Mouse (Mus musculus): ENCODE results near the gene Hnrnpc. TPM values are rescaled to one million over a fixed set of nuclear protein-coding genes. Genes with fewer than 3 reads are reported as not detected.

Hnrnpc gene
- polyA plus RNA-seq (2012; ENCODE audit: insufficient read depth, insufficient read length, missing spikeins): 237 and 270 TPM in 2 replicates

GRCm38 (mm10) chr14:52103856-52104676 lies at the start of gene Hnrnpc:
TSS of gene Hnrnpc (minus strand) at chr14:52104028.
- Histone ChIP-seq H3K4me1 (ENCODE audit: control insufficient read depth, insufficient read depth, low read length) (peaks cover 30% of the 10 kb centered on the region), H3K27ac (ENCODE audit: insufficient read depth, low read depth, low read length) (peak within 1 kb of the TSS; percentile 96), H3K4me3 (ENCODE audit: insufficient read depth, low read length) (peak within 1 kb of the TSS; percentile 97)
- TF ChIP-seq POLR2A (IDR thresholded peaks at IDR 0.05; ENCODE audit: borderline replicate concordance, low read depth, low read length) (peak; percentile 29; the same call in 1 of the 2 replicates), CTCF (IDR thresholded peaks at IDR 0.05; ENCODE audit: low read depth, low read length) (no peak)

GRCm38 (mm10) chr14:52152613-52153012 lies 48.8 kb upstream of the Hnrnpc start:
- Histone ChIP-seq H3K4me1 (ENCODE audit: control insufficient read depth, insufficient read depth, low read length) (0 out of 2 replicates have a peak, but pooled peaks cover 3% of the 10 kb centered on the region), H3K4me3 (ENCODE audit: insufficient read depth, low read length) (no peak overlapping the region), H3K27ac (ENCODE audit: insufficient read depth, low read depth, low read length) (no peak overlapping the region)
- TF ChIP-seq POLR2A (IDR thresholded peaks at IDR 0.05; ENCODE audit: borderline replicate concordance, low read depth, low read length) (no peak), CTCF (IDR thresholded peaks at IDR 0.05; ENCODE audit: low read depth, low read length) (no peak)

GRCm38 (mm10) chr14:52152179-52152578 lies 48.4 kb upstream of the Hnrnpc start:
- Histone ChIP-seq H3K27ac (ENCODE audit: insufficient read depth, low read depth, low read length) (no peak overlapping the region), H3K4me1 (ENCODE audit: control insufficient read depth, insufficient read depth, low read length) (0 out of 2 replicates have a peak, but pooled peaks cover 3% of the 10 kb centered on the region), H3K4me3 (ENCODE audit: insufficient read depth, low read length) (no peak overlapping the region)
- TF ChIP-seq POLR2A (IDR thresholded peaks at IDR 0.05; ENCODE audit: borderline replicate concordance, low read depth, low read length) (no peak), CTCF (IDR thresholded peaks at IDR 0.05; ENCODE audit: low read depth, low read length) (no peak)

GRCm38 (mm10) chr14:52149888-52150287 lies 46.1 kb upstream of the Hnrnpc start:
- Histone ChIP-seq H3K4me1 (ENCODE audit: control insufficient read depth, insufficient read depth, low read length) (0 out of 2 replicates have a peak, but pooled peaks cover 3% of the 10 kb centered on the region), H3K27ac (ENCODE audit: insufficient read depth, low read depth, low read length) (no peak overlapping the region), H3K4me3 (ENCODE audit: insufficient read depth, low read length) (no peak overlapping the region)
- TF ChIP-seq POLR2A (IDR thresholded peaks at IDR 0.05; ENCODE audit: borderline replicate concordance, low read depth, low read length) (no peak), CTCF (IDR thresholded peaks at IDR 0.05; ENCODE audit: low read depth, low read length) (no peak)

GRCm38 (mm10) chr14:52146540-52146939 lies 42.7 kb upstream of the Hnrnpc start:
- H3K4me3 ChIP-seq (ENCODE audit: insufficient read depth, low read length): no peak overlapping the region
- TF ChIP-seq POLR2A (IDR thresholded peaks at IDR 0.05; ENCODE audit: borderline replicate concordance, low read depth, low read length) (no peak), CTCF (IDR thresholded peaks at IDR 0.05; ENCODE audit: low read depth, low read length) (no peak)
- H3K4me1 ChIP-seq (ENCODE audit: control insufficient read depth, insufficient read depth, low read length): peaks cover 9% of the 10 kb centered on the region

GRCm38 (mm10) chr14:52144165-52144564 lies 40.3 kb upstream of the Hnrnpc start:
- TF ChIP-seq POLR2A (IDR thresholded peaks at IDR 0.05; ENCODE audit: borderline replicate concordance, low read depth, low read length): no peak
- TF ChIP-seq CTCF (IDR thresholded peaks at IDR 0.05; ENCODE audit: low read depth, low read length): no peak
- Histone ChIP-seq H3K27ac (ENCODE audit: insufficient read depth, low read depth, low read length) (no peak overlapping the region), H3K4me3 (ENCODE audit: insufficient read depth, low read length) (no peak overlapping the region), H3K4me1 (ENCODE audit: control insufficient read depth, insufficient read depth, low read length) (peaks cover 23% of the 10 kb centered on the region)

More at GRCm38 (mm10) chr14:52146540-52146939, 42.7 kb upstream of the Hnrnpc start:
- H3K27ac ChIP-seq (ENCODE audit: insufficient read depth, low read depth, low read length): no peak overlapping the region

- peak overlapping the region; percentile 47 for H3K27ac ChIP-seq (ENCODE audit: insufficient read depth, low read depth, low read length)
- H3K4me3 ChIP-seq (ENCODE audit: insufficient read depth, low read length): peak overlapping the region; percentile 51
- TF ChIP-seq CTCF (IDR thresholded peaks at IDR 0.05; ENCODE audit: low read depth, low read length) (no peak), POLR2A (IDR thresholded peaks at IDR 0.05; ENCODE audit: borderline replicate concordance, low read depth, low read length) (no peak)
- peaks cover 23% of the 10 kb centered on the region for H3K4me1 ChIP-seq (ENCODE audit: control insufficient read depth, insufficient read depth, low read length)
Measured at GRCm38 (mm10) chr14:52141445-52142127, 37.8 kb upstream of the Hnrnpc start.

GRCm38 (mm10) chr14:52140577-52141444 lies 37.0 kb upstream of the Hnrnpc start:
- Histone ChIP-seq H3K4me1 (ENCODE audit: control insufficient read depth, insufficient read depth, low read length) (peaks cover 23% of the 10 kb centered on the region), H3K4me3 (ENCODE audit: insufficient read depth, low read length) (peak overlapping the region; percentile 51), H3K27ac (ENCODE audit: insufficient read depth, low read depth, low read length) (peak overlapping the region; percentile 47)
- TF ChIP-seq CTCF (IDR thresholded peaks at IDR 0.05; ENCODE audit: low read depth, low read length) (no peak), POLR2A (IDR thresholded peaks at IDR 0.05; ENCODE audit: borderline replicate concordance, low read depth, low read length) (no peak)

GRCm38 (mm10) chr14:52133584-52133983 lies 29.8 kb upstream of the Hnrnpc start:
- TF ChIP-seq CTCF (IDR thresholded peaks at IDR 0.05; ENCODE audit: low read depth, low read length) (no peak), POLR2A (IDR thresholded peaks at IDR 0.05; ENCODE audit: borderline replicate concordance, low read depth, low read length) (no peak)
- no peak overlapping the region for H3K4me3 ChIP-seq (ENCODE audit: insufficient read depth, low read length)

More at GRCm38 (mm10) chr14:52133584-52133983, 29.8 kb upstream of the Hnrnpc start:
- peaks cover 12% of the 10 kb centered on the region for H3K4me1 ChIP-seq (ENCODE audit: control insufficient read depth, insufficient read depth, low read length)
- peak overlapping the region; percentile 50 for H3K27ac ChIP-seq (ENCODE audit: insufficient read depth, low read depth, low read length)

Measured in bone marrow macrophage, adult 2 months (primary cell).